Mouse (Mus musculus): ENCODE measurements around the gene Itih4.

- TF ChIP-seq CTCF (IDR thresholded peaks at IDR 0.05) (no peak), EP300 (IDR thresholded peaks at IDR 0.05) (no peak)
These were observed 10.3 kb upstream of the Itih4 start for GRCm38 (mm10) chr14:30875955-30876354.
